Mouse (Mus musculus): ENCODE results near the gene Cuedc1. TPM values are rescaled to one million over a fixed set of nuclear protein-coding genes. Genes with fewer than 3 reads are reported as not detected.

Gene Cuedc1
- polyA plus RNA-seq, 1 experiment, result 21.9 TPM

DNA sequence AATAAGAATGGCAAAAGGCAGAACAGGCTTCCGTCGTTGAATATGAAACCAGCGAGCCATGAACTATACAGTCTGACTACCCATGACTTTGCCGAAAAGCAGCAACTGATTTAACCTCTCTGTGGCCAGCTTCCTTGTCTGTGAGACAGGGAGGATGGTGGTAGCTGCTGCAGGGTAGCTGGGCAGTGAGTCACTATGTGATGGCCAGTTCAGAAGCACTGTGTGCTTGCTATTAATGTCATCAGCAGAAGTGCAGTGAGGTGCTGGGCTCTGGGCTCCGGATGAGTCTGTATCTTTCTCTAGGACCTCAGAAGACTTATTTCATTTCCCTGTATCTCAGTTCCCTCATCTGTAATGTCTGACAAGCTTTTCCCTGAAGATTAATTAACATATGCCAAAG lies 7.6 kb upstream of the Cuedc1 start:
- Histone ChIP-seq H3K27ac (ENCODE audit: insufficient read depth, low read length) (no peak overlapping the region), H3K4me1 (ENCODE audit: control insufficient read depth, insufficient read depth, low read length) (peaks cover under 1% of the 10 kb centered on the region), H3K4me3 (ENCODE audit: low read depth, low read length) (no peak overlapping the region), H3K27me3 (ENCODE audit: control insufficient read depth, insufficient read depth, low read length, poor library complexity, severe bottlenecking) (no peaks in the 10 kb centered on the region), H3K36me3 (ENCODE audit: control insufficient read depth, insufficient read depth, low read length, poor library complexity, severe bottlenecking) (no peaks in the 10 kb centered on the region), H3K9me3 (replicated peaks; ENCODE audit: control insufficient read depth, insufficient read depth, low read length, poor library complexity, severe bottlenecking) (no peaks in the 10 kb centered on the region), H3K9ac (ENCODE audit: low read depth, poor library complexity, severe bottlenecking) (no peak overlapping the region)
- no peak for TF ChIP-seq EP300 (IDR thresholded peaks at IDR 0.05; ENCODE audit: insufficient read depth, low read depth, low read length)
- TF ChIP-seq CTCF (IDR thresholded peaks at IDR 0.05; ENCODE audit: low read depth, low read length), result no peak
- no peak for TF ChIP-seq POLR2A (IDR thresholded peaks at IDR 0.05; ENCODE audit: insufficient read depth, low read length)

GRCm38 (mm10) chr11:88091949-88092348 lies 5.9 kb upstream of the Cuedc1 start:
- TF ChIP-seq EP300 (IDR thresholded peaks at IDR 0.05; ENCODE audit: insufficient read depth, low read depth, low read length), result no peak
- TF ChIP-seq POLR2A (IDR thresholded peaks at IDR 0.05; ENCODE audit: insufficient read depth, low read length), result no peak
- TF ChIP-seq CTCF (IDR thresholded peaks at IDR 0.05; ENCODE audit: low read depth, low read length), result no peak
- no peak overlapping the region for H3K9ac ChIP-seq (ENCODE audit: low read depth, poor library complexity, severe bottlenecking)
- H3K4me1 ChIP-seq (ENCODE audit: control insufficient read depth, insufficient read depth, low read length), result no peaks in the 10 kb centered on the region
- no peaks in the 10 kb centered on the region for H3K9me3 ChIP-seq (replicated peaks; ENCODE audit: control insufficient read depth, insufficient read depth, low read length, poor library complexity, severe bottlenecking)
- no peak overlapping the region for H3K27ac ChIP-seq (ENCODE audit: insufficient read depth, low read length)
- H3K36me3 ChIP-seq (ENCODE audit: control insufficient read depth, insufficient read depth, low read length, poor library complexity, severe bottlenecking), result no peaks in the 10 kb centered on the region
- H3K4me3 ChIP-seq (ENCODE audit: low read depth, low read length), result no peak overlapping the region
- no peaks in the 10 kb centered on the region for H3K27me3 ChIP-seq (ENCODE audit: control insufficient read depth, insufficient read depth, low read length, poor library complexity, severe bottlenecking)

DNA sequence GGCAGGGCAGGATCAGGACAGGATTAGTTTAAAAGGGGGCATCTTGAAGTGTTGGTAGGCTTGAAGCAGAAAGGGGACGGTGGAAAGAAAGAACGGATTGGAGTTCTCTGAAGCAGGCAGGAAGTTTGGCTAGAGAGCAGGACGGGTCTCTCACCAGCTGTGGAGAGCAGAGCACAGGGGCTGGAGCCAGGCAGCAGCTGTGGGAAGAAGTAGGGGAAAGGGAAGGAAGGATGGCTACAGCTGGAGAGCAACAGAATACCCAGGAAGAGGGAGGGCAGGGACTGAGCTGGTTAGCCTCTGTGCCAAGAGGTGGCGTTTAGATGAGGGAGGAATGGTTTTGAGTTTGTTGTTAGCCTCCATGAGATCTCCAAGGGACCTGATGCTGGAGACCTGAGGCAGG lies 685 bp upstream of the Cuedc1 start:
- H3K36me3 ChIP-seq (ENCODE audit: control insufficient read depth, insufficient read depth, low read length, poor library complexity, severe bottlenecking), result no peaks in the 10 kb centered on the region
- no peak overlapping the region for H3K27ac ChIP-seq (ENCODE audit: insufficient read depth, low read length)
- no peak for TF ChIP-seq EP300 (IDR thresholded peaks at IDR 0.05; ENCODE audit: insufficient read depth, low read depth, low read length)
- no peak for TF ChIP-seq POLR2A (IDR thresholded peaks at IDR 0.05; ENCODE audit: insufficient read depth, low read length)
- no peak for TF ChIP-seq CTCF (IDR thresholded peaks at IDR 0.05; ENCODE audit: low read depth, low read length)
- peaks cover 6% of the 10 kb centered on the region for H3K4me1 ChIP-seq (ENCODE audit: control insufficient read depth, insufficient read depth, low read length)
- H3K27me3 ChIP-seq (ENCODE audit: control insufficient read depth, insufficient read depth, low read length, poor library complexity, severe bottlenecking), result peaks cover 9% of the 10 kb centered on the region
- no peak overlapping the region for H3K9ac ChIP-seq (ENCODE audit: low read depth, poor library complexity, severe bottlenecking)
- H3K4me3 ChIP-seq (ENCODE audit: low read depth, low read length), result no peak overlapping the region
- H3K9me3 ChIP-seq (replicated peaks; ENCODE audit: control insufficient read depth, insufficient read depth, low read length, poor library complexity, severe bottlenecking), result no peaks in the 10 kb centered on the region

DNA sequence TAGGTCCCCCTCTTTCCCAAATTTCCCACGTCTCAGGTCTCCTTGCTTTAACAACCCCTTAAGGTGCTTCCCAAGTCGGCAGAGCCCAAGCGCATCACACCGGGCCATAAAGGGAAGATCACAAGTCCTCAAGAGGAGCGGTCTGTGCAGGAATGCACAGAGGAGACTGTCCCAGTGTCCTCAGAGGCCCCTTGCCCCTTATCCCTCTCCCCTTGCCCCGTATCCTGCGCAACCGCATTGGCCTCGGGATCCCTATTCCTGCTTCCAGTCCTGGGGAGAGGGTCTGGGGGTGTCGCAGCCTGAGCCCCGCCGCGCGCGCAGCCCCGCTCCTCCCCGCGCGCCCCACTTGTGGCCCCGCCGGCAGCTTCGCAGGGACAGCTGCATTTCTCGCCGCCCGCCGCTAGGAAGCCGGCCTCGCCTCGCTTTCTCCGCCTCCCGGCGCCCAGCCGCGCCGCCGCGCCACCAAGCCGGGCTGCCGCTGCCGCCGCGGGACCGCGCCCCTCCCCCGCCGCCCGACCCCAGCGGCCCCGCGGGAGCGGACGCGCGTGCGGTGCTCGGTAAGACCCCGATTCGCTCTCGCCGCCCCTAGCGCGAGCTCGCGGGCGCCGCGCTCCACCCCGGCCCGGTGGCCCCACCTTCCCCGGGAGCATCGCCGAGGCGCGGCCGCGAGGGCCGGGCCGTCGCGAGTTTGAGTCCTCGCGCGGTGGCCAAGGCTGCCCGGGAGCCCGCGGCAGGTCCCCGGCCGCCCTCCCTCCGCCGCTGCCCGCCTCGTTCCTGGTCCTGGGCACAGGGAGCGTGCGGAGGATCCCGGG lies 1.1 kb downstream of the Cuedc1 start:
- peak overlapping the region; percentile 68 for H3K4me3 ChIP-seq (ENCODE audit: low read depth, low read length)
- H3K9ac ChIP-seq (ENCODE audit: low read depth, poor library complexity, severe bottlenecking), result peak overlapping the region; percentile 97
- no peaks in the 10 kb centered on the region for H3K36me3 ChIP-seq (ENCODE audit: control insufficient read depth, insufficient read depth, low read length, poor library complexity, severe bottlenecking)
- H3K27ac ChIP-seq (ENCODE audit: insufficient read depth, low read length), result no peak overlapping the region
- H3K9me3 ChIP-seq (replicated peaks; ENCODE audit: control insufficient read depth, insufficient read depth, low read length, poor library complexity, severe bottlenecking), result no peaks in the 10 kb centered on the region
- peaks cover 9% of the 10 kb centered on the region for H3K27me3 ChIP-seq (ENCODE audit: control insufficient read depth, insufficient read depth, low read length, poor library complexity, severe bottlenecking)
- TF ChIP-seq EP300 (IDR thresholded peaks at IDR 0.05; ENCODE audit: insufficient read depth, low read depth, low read length), result no peak
- no peak for TF ChIP-seq CTCF (IDR thresholded peaks at IDR 0.05; ENCODE audit: low read depth, low read length)
- no peak for TF ChIP-seq POLR2A (IDR thresholded peaks at IDR 0.05; ENCODE audit: insufficient read depth, low read length)
- H3K4me1 ChIP-seq (ENCODE audit: control insufficient read depth, insufficient read depth, low read length), result peaks cover 6% of the 10 kb centered on the region

DNA sequence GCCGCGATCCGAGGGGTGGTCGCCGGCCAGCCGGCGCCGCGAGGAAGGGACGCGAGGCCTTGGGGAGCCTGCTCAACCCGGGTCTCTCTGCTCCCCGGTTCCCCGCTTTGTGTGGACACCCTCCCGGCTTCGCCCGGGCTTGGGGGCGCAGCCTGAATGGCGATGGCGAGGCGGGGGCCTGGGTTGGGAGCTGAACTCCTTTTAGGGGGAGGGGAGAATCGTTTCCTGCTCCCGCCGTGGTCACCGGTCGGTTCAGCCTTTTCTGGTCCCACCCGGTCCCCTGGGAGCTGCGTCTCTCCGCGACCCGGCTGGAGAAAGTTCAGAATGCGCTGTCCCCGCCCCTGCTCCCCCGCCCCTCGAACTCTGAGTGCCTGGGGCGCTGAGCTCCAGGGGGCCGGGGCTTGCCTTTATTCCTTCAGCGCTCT lies 1.8 kb downstream of the Cuedc1 start:
- H3K9ac ChIP-seq (ENCODE audit: low read depth, poor library complexity, severe bottlenecking), result peak overlapping the region; percentile 97
- no peaks in the 10 kb centered on the region for H3K36me3 ChIP-seq (ENCODE audit: control insufficient read depth, insufficient read depth, low read length, poor library complexity, severe bottlenecking)
- H3K4me1 ChIP-seq (ENCODE audit: control insufficient read depth, insufficient read depth, low read length), result peaks cover 6% of the 10 kb centered on the region
- no peak for TF ChIP-seq CTCF (IDR thresholded peaks at IDR 0.05; ENCODE audit: low read depth, low read length)
- TF ChIP-seq POLR2A (IDR thresholded peaks at IDR 0.05; ENCODE audit: insufficient read depth, low read length), result no peak
- TF ChIP-seq EP300 (IDR thresholded peaks at IDR 0.05; ENCODE audit: insufficient read depth, low read depth, low read length), result 0 out of 2 replicates have a peak, but pooled peaks have one; percentile 60
- peak overlapping the region; percentile 68 for H3K4me3 ChIP-seq (ENCODE audit: low read depth, low read length)
- peaks cover 9% of the 10 kb centered on the region for H3K27me3 ChIP-seq (ENCODE audit: control insufficient read depth, insufficient read depth, low read length, poor library complexity, severe bottlenecking)
- H3K9me3 ChIP-seq (replicated peaks; ENCODE audit: control insufficient read depth, insufficient read depth, low read length, poor library complexity, severe bottlenecking), result no peaks in the 10 kb centered on the region
- H3K27ac ChIP-seq (ENCODE audit: insufficient read depth, low read length), result no peak overlapping the region

- H3K27ac ChIP-seq (ENCODE audit: insufficient read depth, low read length), result no peak overlapping the region
- H3K4me1 ChIP-seq (ENCODE audit: control insufficient read depth, insufficient read depth, low read length), result peaks cover 6% of the 10 kb centered on the region
- H3K9ac ChIP-seq (ENCODE audit: low read depth, poor library complexity, severe bottlenecking), result no peak overlapping the region
- no peak overlapping the region for H3K4me3 ChIP-seq (ENCODE audit: low read depth, low read length)
- peaks cover 9% of the 10 kb centered on the region for H3K27me3 ChIP-seq (ENCODE audit: control insufficient read depth, insufficient read depth, low read length, poor library complexity, severe bottlenecking)
- H3K9me3 ChIP-seq (replicated peaks; ENCODE audit: control insufficient read depth, insufficient read depth, low read length, poor library complexity, severe bottlenecking), result no peaks in the 10 kb centered on the region
- TF ChIP-seq POLR2A (IDR thresholded peaks at IDR 0.05; ENCODE audit: insufficient read depth, low read length) (no peak), EP300 (IDR thresholded peaks at IDR 0.05; ENCODE audit: insufficient read depth, low read depth, low read length) (no peak), CTCF (IDR thresholded peaks at IDR 0.05; ENCODE audit: low read depth, low read length) (no peak)
- H3K36me3 ChIP-seq (ENCODE audit: control insufficient read depth, insufficient read depth, low read length, poor library complexity, severe bottlenecking), result no peaks in the 10 kb centered on the region
Observed at GRCm38 (mm10) chr11:88100170-88100569, 2.3 kb downstream of the Cuedc1 start.
